14 mouse cellular contexts compared by ENCODE assay signal in the genomic region with DNA sequence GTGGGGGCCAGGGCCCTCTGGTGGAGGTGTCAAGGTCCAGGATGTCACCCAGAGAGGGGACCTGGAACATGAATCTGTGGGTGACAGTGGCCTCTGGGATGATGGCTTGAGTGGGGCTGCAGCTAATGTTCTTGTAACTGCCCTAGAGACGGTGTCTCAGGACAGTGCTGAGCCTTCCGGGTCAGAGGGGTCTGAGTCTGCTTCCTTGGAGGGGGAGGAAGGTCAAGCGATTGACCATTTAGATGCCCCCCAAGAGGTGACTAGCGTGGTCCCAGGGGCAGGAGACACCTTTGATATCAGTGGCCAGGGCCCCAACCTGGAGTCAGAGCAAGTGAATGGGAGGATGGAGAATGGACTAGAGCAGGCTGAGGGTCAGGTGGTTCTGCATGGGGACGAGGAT. TPM values are rescaled to one million over a fixed set of nuclear protein-coding genes. Genes with fewer than 3 reads are reported as not detected.
"Had no signal": no experiment of that assay in that cellular context is flagged by ENCODE, and none has a peak within 500 bp of the region (broad histone marks: within the 10 kb centered on the region; RNA-seq: fewer than 3 reads in every experiment).

No protein-coding gene starts in this region.

- H3K4me3 ChIP-seq: intestine, embryonic 15.5 days; left cerebral cortex, adult 2 months; limb, embryonic 10.5 days; liver, embryonic 15.5 days had no signal

- H3K27me3 ChIP-seq: intestine, embryonic 15.5 days had no signal

- ATAC-seq: intestine, embryonic 15.5 days; lung, postnatal 0 days had no signal

- H3K9ac ChIP-seq: intestine, embryonic 15.5 days; liver, embryonic 15.5 days had no signal

- H3K27ac ChIP-seq: left cerebral cortex, adult 2 months; limb, embryonic 10.5 days; liver, embryonic 15.5 days had no signal

- H3K4me2 ChIP-seq: intestine, embryonic 15.5 days; liver, embryonic 11.5 days; liver, embryonic 15.5 days had no signal

- DNase-seq: kidney, adult 18-20 months; kidney, postnatal 25 days; lung, adult 2 months; lung, postnatal 36 days; right cerebral cortex, adult 18-20 months; right cerebral cortex, postnatal 25 days; thymus, postnatal 36 days had no signal

- H3K9me3 ChIP-seq: intestine, embryonic 15.5 days; limb, embryonic 10.5 days; liver, embryonic 15.5 days had no signal

- H3K36me3 ChIP-seq: intestine, embryonic 15.5 days; liver, embryonic 15.5 days had no signal

RNA-seq across cellular contexts. Expression of a gene that starts 20.5 kb away (rescaled TPM):
- polyA plus RNA-seq: limb, embryonic 10.5 days; liver, embryonic 11.5 days had no signal

RNA-seq across cellular contexts. Expression of a gene that starts 31.0 kb away (rescaled TPM):
- polyA plus RNA-seq: small intestine, adult 2 months had no signal

RNA-seq across cellular contexts. Expression of a gene that starts 47.9 kb away (rescaled TPM):
- polyA plus RNA-seq: intestine, embryonic 15.5 days; limb, embryonic 10.5 days; liver, embryonic 11.5 days; liver, embryonic 15.5 days; lung, postnatal 0 days; small intestine, adult 2 months had no signal
